Mouse (Mus musculus): ENCODE data around the gene Pirt. TPM values are rescaled to one million over a fixed set of nuclear protein-coding genes. Genes with fewer than 3 reads are reported as not detected.

Gene Pirt
- polyA plus RNA-seq (2014; fragmentation: Illumina TruSeq; extraction: RNeasy Lipid Tissue Mini Kit (QIAGEN cat#74804); ENCODE audit: low read depth, low replicate concordance) = 13.7 TPM

DNA sequence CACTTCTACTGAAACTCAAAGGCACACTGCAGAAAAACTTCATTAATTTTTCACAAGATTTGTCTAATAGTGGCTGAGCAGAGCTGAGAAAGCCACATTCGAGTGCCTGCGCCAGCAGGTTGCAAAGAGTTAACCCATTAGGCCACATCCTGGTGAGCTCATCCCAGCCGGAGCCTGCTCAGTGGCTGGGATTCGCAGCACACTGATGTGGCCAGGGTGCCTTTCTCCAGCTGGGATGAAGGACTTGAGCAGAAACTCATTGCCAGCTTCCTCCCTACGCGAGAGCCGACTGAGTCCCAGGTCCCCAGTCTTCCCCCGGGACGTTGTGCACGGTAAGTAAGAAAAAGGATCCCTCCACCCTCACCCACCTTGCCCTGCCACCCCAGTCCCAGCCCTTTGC is at the start of gene Pirt:
Gene Pirt (plus strand): TSS at position 171 of the 400 bp plus-strand sequence.

DNA sequence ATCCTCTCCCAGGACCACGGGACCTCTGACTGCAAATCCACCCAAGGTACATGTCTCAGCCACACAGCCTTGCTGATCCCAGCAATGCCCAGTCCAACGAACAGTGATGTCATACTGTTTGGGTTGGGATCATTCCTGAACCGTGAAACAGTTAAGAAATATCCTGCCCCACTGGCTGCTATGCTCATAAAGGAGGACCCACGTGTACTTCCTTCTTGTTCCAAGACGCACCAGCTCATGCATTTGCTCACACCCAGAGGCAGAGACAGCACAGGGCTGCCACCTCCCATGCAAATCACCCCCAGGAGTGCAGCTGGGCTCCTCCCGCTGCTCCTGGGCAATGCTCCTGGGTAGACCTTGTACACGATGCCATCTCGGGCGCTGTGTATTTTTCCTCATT is 44.5 kb downstream of the Pirt start, which contains the start of gene Tmem238l:
Gene Tmem238l (plus strand): TSS at position 336 of the 400 bp plus-strand sequence.

Other genes with a start within 250 kb of the Pirt start
- not detected for gene Tmem238l, start 44.7 kb downstream of the Pirt start, polyA plus RNA-seq (2014; fragmentation: Illumina TruSeq; extraction: RNeasy Lipid Tissue Mini Kit (QIAGEN cat#74804); ENCODE audit: low read depth, low replicate concordance)
- 4.0 TPM for gene Tmem220, start 113.2 kb downstream of the Pirt start, polyA plus RNA-seq (2014; fragmentation: Illumina TruSeq; extraction: RNeasy Lipid Tissue Mini Kit (QIAGEN cat#74804); ENCODE audit: low read depth, low replicate concordance)
- 17.2 TPM for gene Adprm, start 140.6 kb downstream of the Pirt start, polyA plus RNA-seq (2014; fragmentation: Illumina TruSeq; extraction: RNeasy Lipid Tissue Mini Kit (QIAGEN cat#74804); ENCODE audit: low read depth, low replicate concordance)
- gene Sco1, start 140.7 kb downstream of the Pirt start, polyA plus RNA-seq (2014; fragmentation: Illumina TruSeq; extraction: RNeasy Lipid Tissue Mini Kit (QIAGEN cat#74804); ENCODE audit: low read depth, low replicate concordance) = 19.0 TPM
- not detected for gene Myh3, start 166.3 kb downstream of the Pirt start, polyA plus RNA-seq (2014; fragmentation: Illumina TruSeq; extraction: RNeasy Lipid Tissue Mini Kit (QIAGEN cat#74804); ENCODE audit: low read depth, low replicate concordance)

All from heart, adult 10 weeks (tissue).